Mouse (Mus musculus) midbrain, embryonic 16.5 days (tissue): Measurements from ENCODE around the gene Rmdn2. TPM values are rescaled to one million over a fixed set of nuclear protein-coding genes. Genes with fewer than 3 reads are reported as not detected.

Experiments used
- ATAC-seq: fragments of 200-750 bp; cut with Nextera tagmentation; 2 replicates; pipeline ENCODE4 v1.8.0; 2017; ENCODE audit warnings: moderate TSS enrichment
- H3K27ac ChIP-seq: fragments of 300-500 bp; sonication (generic); 2 replicates; pipeline ENCODE4 v1.5.1; 2014; ENCODE audit warnings: mild to moderate bottlenecking, low read length, mixed read lengths
- H3K27me3 ChIP-seq: fragments of 300-500 bp; sonication (generic); 2 replicates; pipeline ENCODE4 v1.6.1; 2014; ENCODE audit warnings: low read depth, low read length, mixed read lengths; ENCODE audit not compliant: control insufficient read depth, insufficient read depth
- H3K36me3 ChIP-seq: fragments of 300-500 bp; sonication (generic); 2 replicates; pipeline ENCODE4 v1.6.1; 2014; ENCODE audit warnings: mild to moderate bottlenecking, low read length, moderate library complexity, mixed read lengths; ENCODE audit not compliant: control insufficient read depth, insufficient read depth
- H3K4me1 ChIP-seq: fragments of 300-500 bp; sonication (generic); 2 replicates; pipeline ENCODE4 v1.6.1; 2014; ENCODE audit warnings: mild to moderate bottlenecking, low read length, mixed read lengths; ENCODE audit not compliant: control insufficient read depth, insufficient read depth
- H3K4me2 ChIP-seq: fragments of 300-500 bp; sonication (generic); 2 replicates; pipeline ENCODE4 v1.6.1; 2014; ENCODE audit warnings: mild to moderate bottlenecking, low read length, mixed read lengths
- H3K4me3 ChIP-seq: fragments of 300-500 bp; sonication (generic); 2 replicates; pipeline ENCODE4 v1.5.1; 2014; ENCODE audit warnings: low read depth, mild to moderate bottlenecking, low read length, moderate library complexity, mixed read lengths
- H3K9ac ChIP-seq: fragments of 300-500 bp; sonication (generic); 2 replicates; pipeline ENCODE4 v1.6.1; 2014; ENCODE audit warnings: low read depth, low read length, mixed read lengths
- H3K9me3 ChIP-seq: fragments of 300-500 bp; sonication (generic); replicated peaks from 2 replicates; pipeline ENCODE4 v1.6.1; 2014; ENCODE audit warnings: mild to moderate bottlenecking, low read length, mixed read lengths; ENCODE audit not compliant: control insufficient read depth, poor library complexity, severe bottlenecking
- WGBS: fragments of 180-500 bp; shearing (Covaris S2); extraction: QIAGEN DNeasy Blood & Tissue Kit; methylation state at CpG from one replicate; pipeline ENCODE4 v1.1.7; 2014; 5-methylcytosine and 5-hydroxymethylcytosine counted together
- polyA plus RNA-seq: library from polyadenylated mRNA; unstranded; fragments of >200 nt; fragmentation: Nextera tagmentation; extraction: Ambion mirVana; gene quantifications from 2 replicates; pipeline ENCODE4 v1.2.1, GENCODE M21; 2015

Rmdn2 gene
- polyA plus RNA-seq, 1 experiment from 2014 or later = 6.7 TPM

DNA sequence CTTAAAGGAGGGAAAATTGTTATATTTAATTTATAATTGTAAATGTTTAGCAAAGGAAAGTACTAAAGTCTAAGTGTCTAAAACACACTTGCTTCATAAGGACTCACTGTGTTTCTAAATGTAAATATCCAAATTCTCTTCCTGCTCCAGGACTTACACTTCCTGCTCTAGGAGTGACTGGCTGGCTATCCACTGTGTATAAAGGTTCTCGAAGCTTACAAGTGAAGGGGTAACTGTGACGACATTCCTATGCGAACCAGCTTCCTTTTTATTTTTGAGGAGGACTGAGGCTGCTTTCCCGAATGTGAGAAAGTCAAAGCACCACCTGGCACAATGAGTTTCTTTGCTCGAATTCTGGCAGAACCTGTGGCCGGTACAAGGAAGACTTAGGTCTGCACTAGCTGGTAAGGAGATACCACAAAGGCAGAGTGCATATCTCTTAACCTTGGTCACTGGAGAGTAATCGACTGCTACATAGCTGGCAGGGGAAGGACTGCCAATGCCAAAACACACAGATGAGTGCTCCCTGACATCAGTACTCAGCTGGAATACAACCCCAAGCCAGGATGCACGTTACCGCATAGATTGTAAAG lies 1.4 kb upstream of the Rmdn2 start:
- no peak for ATAC-seq
- 89% methylated on average over 9 of the region's 9 CpGs for WGBS

DNA sequence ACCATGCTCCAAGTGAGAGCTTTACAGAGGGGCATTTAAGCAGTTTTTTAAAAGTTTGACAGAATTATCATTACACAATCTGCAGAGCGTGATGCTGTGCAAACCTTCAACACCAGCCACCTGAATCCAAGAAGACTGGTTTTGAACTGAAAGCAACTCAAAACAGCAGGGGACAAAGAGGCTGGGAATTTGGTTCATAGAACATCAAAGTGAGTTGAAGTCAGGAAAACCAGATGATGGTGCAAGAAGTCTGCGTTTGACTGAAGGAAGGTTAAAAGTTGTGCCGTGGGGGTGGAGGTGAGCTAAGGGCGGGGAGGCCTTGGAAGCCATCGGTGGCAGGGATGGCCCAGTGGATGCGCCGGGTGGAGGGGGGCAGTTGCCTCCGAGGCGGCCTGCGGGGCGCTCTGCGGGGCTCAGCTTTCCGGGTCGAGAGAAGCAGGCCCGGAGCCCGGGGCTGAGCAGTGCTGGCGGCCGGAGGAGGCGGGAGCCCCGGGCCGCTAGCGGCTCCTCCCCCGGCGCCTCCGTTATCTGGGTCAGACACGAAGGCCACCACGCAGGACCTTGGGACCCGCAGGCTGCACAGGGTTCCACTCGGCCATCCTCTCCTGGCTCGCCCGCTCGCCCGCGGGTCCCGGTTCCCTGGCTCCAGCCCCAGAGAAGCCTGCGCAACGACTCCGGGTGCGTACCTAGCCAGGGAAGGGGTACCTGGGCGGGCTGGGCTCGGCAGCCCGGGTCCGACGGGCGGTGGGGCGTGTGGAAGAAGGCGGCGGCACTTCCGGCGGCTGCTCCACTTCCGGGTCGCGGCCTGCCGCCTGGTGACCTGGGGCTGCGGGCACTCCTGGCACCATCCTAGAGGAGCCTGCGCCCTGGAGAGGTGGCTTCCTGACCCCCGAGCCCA lies 3.3 kb downstream of the Rmdn2 start:
- peak overlapping the region; percentile 87 for H3K4me3 ChIP-seq
- H3K27me3 ChIP-seq = no peaks in the 10 kb centered on the region
- peak overlapping the region; percentile 87 for H3K4me2 ChIP-seq
- H3K9me3 ChIP-seq = no peaks in the 10 kb centered on the region
- 3% methylated on average over 51 of the region's 57 CpGs for WGBS
- peaks cover 5% of the 10 kb centered on the region; the same call in 1 of the 2 replicates for H3K4me1 ChIP-seq
- peak overlapping the region; percentile 90 for H3K27ac ChIP-seq
- ATAC-seq = peak; percentile 97
- no peaks in the 10 kb centered on the region for H3K36me3 ChIP-seq
- H3K9ac ChIP-seq = peak overlapping the region; percentile 95

More for the DNA sequence above, 1.4 kb upstream of the Rmdn2 start:
- H3K9me3 ChIP-seq = no peaks in the 10 kb centered on the region
- no peaks in the 10 kb centered on the region for H3K27me3 ChIP-seq
- no peak overlapping the region for H3K4me3 ChIP-seq
- H3K4me2 ChIP-seq = no peak overlapping the region
- no peak overlapping the region for H3K9ac ChIP-seq
- H3K4me1 ChIP-seq = peaks cover 3% of the 10 kb centered on the region; the same call in 1 of the 2 replicates
- H3K27ac ChIP-seq = no peak overlapping the region
- H3K36me3 ChIP-seq = no peaks in the 10 kb centered on the region

DNA sequence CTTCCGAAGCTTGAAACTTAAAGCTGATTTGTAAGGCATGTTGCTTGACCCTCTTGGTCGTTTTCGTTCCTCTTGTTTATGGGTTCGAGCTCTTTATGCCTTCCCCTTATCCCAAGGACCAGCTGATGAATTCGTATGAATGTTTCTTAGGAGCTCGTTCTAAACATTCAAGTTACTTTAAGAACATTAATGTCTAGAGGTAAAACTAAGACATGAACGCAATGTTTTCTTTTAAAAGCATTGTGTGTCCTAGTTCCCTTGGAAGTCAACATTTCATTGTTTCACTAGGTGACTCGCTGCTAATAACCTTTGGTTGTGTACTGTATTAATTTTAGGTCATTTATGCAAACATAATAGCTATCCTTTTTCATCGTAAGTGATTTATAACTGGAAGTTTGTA lies 4.2 kb downstream of the Rmdn2 start:
- Histone ChIP-seq H3K4me3 (peak overlapping the region; percentile 87), H3K27me3 (no peaks in the 10 kb centered on the region), H3K4me1 (peaks cover 5% of the 10 kb centered on the region; the same call in 1 of the 2 replicates), H3K4me2 (peak overlapping the region; percentile 87), H3K9ac (no peak overlapping the region), H3K9me3 (no peaks in the 10 kb centered on the region), H3K36me3 (no peaks in the 10 kb centered on the region), H3K27ac (no peak overlapping the region)
- ATAC-seq = no peak
- WGBS = 90% methylated on average over 9 of the region's 9 CpGs

DNA sequence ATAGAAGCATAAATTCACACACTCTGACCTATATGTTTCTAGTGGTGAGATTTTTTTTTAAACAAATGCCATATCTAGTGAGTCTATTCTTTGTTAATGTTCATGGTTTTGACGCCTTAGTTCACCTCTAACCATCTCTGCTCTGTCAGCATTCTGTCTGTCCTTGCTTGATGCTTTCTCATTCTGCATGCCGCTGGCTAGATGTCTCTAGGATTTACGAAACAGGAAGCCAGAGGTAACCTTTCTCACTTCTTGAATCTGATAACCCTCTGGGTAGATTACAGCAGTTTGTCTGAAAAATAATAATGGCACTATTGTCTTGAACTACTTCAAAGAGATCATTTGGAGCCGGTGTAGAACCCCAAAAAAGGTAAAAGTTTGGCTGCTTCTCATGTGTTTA lies 5.0 kb downstream of the Rmdn2 start:
- 94% methylated on average over 4 of the region's 4 CpGs for WGBS

DNA sequence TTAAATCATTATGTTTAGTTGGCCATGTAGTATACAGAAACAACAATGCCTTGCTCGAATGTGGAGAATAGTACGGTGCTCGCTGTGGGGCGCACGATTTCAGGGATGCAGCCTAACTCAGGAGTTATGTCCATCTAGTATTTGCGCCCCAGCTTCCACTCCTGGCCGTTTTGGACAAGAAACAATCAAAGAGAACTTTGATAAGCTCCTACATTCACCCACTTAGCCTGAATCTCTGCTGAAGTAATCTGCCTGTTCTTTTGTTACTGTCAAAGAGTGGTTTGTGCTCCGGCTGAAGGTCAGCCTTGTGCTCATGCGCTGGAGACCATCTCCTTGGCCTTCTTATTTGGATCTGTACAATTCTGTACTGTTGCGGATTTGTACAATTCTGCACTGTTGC lies 6.8 kb downstream of the Rmdn2 start:
- Histone ChIP-seq H3K27me3 (no peaks in the 10 kb centered on the region), H3K27ac (no peak overlapping the region), H3K36me3 (no peaks in the 10 kb centered on the region), H3K4me2 (no peak overlapping the region), H3K9ac (no peak overlapping the region), H3K4me1 (peaks cover 5% of the 10 kb centered on the region; the same call in 1 of the 2 replicates), H3K9me3 (no peaks in the 10 kb centered on the region), H3K4me3 (no peak overlapping the region)
- no peak for ATAC-seq
- 85% methylated on average over 10 of the region's 10 CpGs for WGBS

More for the DNA sequence above, 5.0 kb downstream of the Rmdn2 start:
- Histone ChIP-seq H3K36me3 (no peaks in the 10 kb centered on the region), H3K9me3 (no peaks in the 10 kb centered on the region), H3K27me3 (no peaks in the 10 kb centered on the region), H3K9ac (no peak overlapping the region), H3K4me3 (no peak overlapping the region), H3K27ac (no peak overlapping the region), H3K4me2 (no peak overlapping the region), H3K4me1 (peaks cover 5% of the 10 kb centered on the region; the same call in 1 of the 2 replicates)
- ATAC-seq = no peak

DNA sequence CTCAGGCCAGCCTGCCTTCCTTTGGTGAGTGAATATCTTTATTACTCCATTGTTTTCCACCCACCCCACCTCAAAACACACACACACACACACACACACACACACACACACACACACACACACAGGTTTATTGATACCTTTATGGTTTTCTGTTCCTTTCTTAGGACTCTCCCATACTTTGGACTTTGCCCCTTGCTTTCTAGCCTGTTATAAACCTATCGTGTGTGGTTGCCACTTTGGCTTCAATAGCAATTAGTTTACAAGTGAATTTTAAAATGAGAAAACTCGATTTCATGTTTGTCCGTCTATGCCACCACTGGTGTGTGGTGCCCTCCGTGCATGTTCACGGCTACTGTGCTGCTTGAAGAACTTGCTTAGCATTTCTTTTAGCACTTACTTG lies 7.3 kb downstream of the Rmdn2 start:
- ATAC-seq = no peak
- Histone ChIP-seq H3K4me2 (no peak overlapping the region), H3K4me1 (peaks cover 5% of the 10 kb centered on the region; the same call in 1 of the 2 replicates), H3K36me3 (no peaks in the 10 kb centered on the region), H3K9me3 (no peaks in the 10 kb centered on the region), H3K4me3 (no peak overlapping the region), H3K27ac (no peak overlapping the region), H3K9ac (no peak overlapping the region), H3K27me3 (no peaks in the 10 kb centered on the region)
- 89% methylated on average over 5 of the region's 5 CpGs for WGBS

DNA sequence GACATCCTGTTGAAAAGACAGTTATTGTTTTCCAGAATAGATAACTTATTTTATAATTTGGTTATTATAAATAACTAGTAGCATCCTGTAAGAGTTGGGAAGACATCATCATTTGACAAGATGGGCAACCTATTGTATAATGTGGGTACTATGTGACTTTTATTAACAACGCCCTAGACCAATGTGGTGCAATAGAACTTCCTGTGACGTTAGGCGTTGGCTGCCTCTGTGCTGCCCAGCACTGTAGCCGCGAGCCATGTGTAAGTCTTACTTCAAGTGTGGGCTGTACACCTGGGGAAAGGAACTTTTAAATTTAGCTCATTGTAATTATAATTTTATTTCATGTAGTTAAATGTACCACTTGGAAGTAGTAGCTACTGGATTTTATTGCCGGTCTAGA lies 10.4 kb downstream of the Rmdn2 start:
- no peak for ATAC-seq
- Histone ChIP-seq H3K4me2 (no peak overlapping the region), H3K4me1 (no peaks in the 10 kb centered on the region), H3K9ac (no peak overlapping the region), H3K36me3 (no peaks in the 10 kb centered on the region), H3K27ac (no peak overlapping the region), H3K27me3 (no peaks in the 10 kb centered on the region), H3K4me3 (no peak overlapping the region), H3K9me3 (no peaks in the 10 kb centered on the region)
- 96% methylated on average over 6 of the region's 6 CpGs for WGBS

DNA sequence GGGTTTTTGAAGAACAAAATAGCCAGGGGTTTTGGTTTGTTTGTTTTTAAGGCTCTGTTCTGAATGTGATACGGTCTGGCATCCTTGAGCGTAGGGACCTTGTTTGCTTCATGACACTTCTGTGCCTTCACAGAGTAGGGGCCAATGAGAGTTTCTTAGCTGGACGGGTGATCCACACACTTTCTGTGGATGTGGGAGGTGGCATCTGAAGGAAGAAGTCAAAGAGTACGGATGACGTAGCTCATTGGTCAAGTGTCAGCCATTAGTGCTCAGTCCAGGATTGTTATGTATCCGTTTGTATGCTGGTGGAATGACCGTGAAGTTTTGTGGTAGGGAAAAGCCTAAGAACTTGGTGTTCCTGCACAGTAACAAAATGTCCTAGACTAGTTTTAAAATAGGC lies 10.9 kb downstream of the Rmdn2 start:
- no peaks in the 10 kb centered on the region for H3K36me3 ChIP-seq
- no peak overlapping the region for H3K9ac ChIP-seq
- no peaks in the 10 kb centered on the region for H3K4me1 ChIP-seq
- H3K4me2 ChIP-seq = no peak overlapping the region
- H3K4me3 ChIP-seq = no peak overlapping the region
- WGBS = 91% methylated on average over 7 of the region's 7 CpGs
- no peak for ATAC-seq
- no peak overlapping the region for H3K27ac ChIP-seq
- H3K9me3 ChIP-seq = no peaks in the 10 kb centered on the region
- no peaks in the 10 kb centered on the region for H3K27me3 ChIP-seq

DNA sequence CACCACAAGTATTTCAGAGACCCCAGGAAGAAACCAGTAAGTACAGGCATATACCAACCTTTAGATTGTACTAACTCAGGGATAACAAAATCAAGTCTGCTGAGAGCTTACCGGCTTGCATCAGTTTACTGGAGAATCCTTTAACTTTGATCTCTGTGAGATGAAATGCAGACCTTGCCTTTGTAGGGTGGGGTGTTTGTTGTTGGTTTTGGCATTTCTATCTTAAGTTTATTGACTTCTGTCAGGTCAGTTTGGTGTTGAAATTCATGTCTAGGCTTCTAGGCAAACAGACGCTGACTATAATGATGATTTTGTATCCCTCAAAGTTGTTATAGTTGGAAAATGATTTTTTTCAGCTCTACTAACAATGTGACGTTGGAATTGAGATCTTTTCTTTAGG lies 12.2 kb downstream of the Rmdn2 start:
- Histone ChIP-seq H3K9ac (no peak overlapping the region), H3K9me3 (no peaks in the 10 kb centered on the region), H3K27ac (no peak overlapping the region), H3K4me3 (no peak overlapping the region), H3K27me3 (no peaks in the 10 kb centered on the region), H3K4me2 (no peak overlapping the region), H3K36me3 (no peaks in the 10 kb centered on the region), H3K4me1 (no peaks in the 10 kb centered on the region)
- WGBS = 88% methylated on average over 3 of the region's 3 CpGs
- ATAC-seq = no peak
